23 mouse cellular contexts compared by ENCODE assay signal in the genomic region with DNA sequence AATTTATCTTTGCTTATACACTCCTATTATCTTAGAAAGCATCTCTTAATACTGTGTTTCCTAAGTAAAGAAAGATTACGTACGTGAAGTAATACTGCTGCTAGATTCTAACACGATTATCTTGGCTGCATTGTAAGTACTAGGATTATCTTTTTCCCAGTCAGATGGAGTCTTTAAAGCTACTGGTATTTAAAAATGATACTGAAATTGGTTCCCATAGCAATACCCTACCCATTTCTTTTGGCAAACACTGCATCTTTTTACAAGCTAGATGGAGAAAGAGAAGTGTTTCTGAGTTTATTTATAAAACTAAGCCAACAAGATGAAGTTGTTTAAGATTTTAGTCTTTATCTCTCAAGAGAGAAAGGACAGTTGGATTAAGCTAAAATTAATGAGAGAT.
A peak's percentile ranks its signal among the peaks of the same experiment; 100 is the strongest.
DNase-seq lines count a peak whose midpoint lies in the region; ATAC-seq and TF ChIP-seq lines count a peak whose summit lies in the region.
"Had no signal": no experiment of that assay in that cellular context is flagged by ENCODE, and none has a peak within 500 bp of the region (broad histone marks: within the 10 kb centered on the region; RNA-seq: fewer than 3 reads in every experiment).

No protein-coding gene starts in this region.

- H3K4me2 ChIP-seq in forebrain, postnatal 0 days (ENCODE audit: low read depth), result no peak overlapping the region
- H3K4me2 ChIP-seq in forebrain, embryonic 14.5 days (ENCODE audit: low read length), result no peak overlapping the region
- H3K4me2 ChIP-seq in lung, embryonic 14.5 days, result no peak overlapping the region
- H3K4me2 ChIP-seq: embryonic facial prominence, embryonic 12.5 days; embryonic facial prominence, embryonic 15.5 days; forebrain, embryonic 12.5 days; heart, embryonic 11.5 days; hindbrain, embryonic 12.5 days; hindbrain, embryonic 15.5 days had no signal

- peak; percentile 73; the same call in 1 of the 2 replicates for ATAC-seq in forebrain, postnatal 0 days
- ATAC-seq in forebrain, embryonic 14.5 days, result no peak
- no peak for ATAC-seq in lung, embryonic 14.5 days (ENCODE audit: insufficient read depth)
- ATAC-seq in G1E (ENCODE audit: extremely low read depth, insufficient number of reproducible peaks, low FRiP score, poor library complexity, severe bottlenecking), result peak; percentile 4; the same call in 1 of the 2 replicates
- ATAC-seq: forebrain, embryonic 16.5 days; Patski had no signal

- H3K27me3 ChIP-seq in forebrain, postnatal 0 days (ENCODE audit: insufficient read depth, low read length), result no peaks in the 10 kb centered on the region
- no peaks in the 10 kb centered on the region for H3K27me3 ChIP-seq in forebrain, embryonic 14.5 days (replicated peaks; ENCODE audit: control insufficient read depth, insufficient read depth, low read length)
- no peaks in the 10 kb centered on the region for H3K27me3 ChIP-seq in lung, embryonic 14.5 days (ENCODE audit: insufficient read depth, low read length)
- no peaks in the 10 kb centered on the region for H3K27me3 ChIP-seq in G1E (ENCODE audit: insufficient read depth, low read length)
- H3K27me3 ChIP-seq: embryonic facial prominence, embryonic 12.5 days; embryonic facial prominence, embryonic 15.5 days; forebrain, embryonic 12.5 days; hindbrain, embryonic 12.5 days; hindbrain, embryonic 15.5 days; Patski had no signal

- H3K9ac ChIP-seq in forebrain, postnatal 0 days, result no peak overlapping the region
- no peak overlapping the region for H3K9ac ChIP-seq in forebrain, embryonic 14.5 days (ENCODE audit: low read length)
- no peak overlapping the region for H3K9ac ChIP-seq in lung, embryonic 14.5 days
- H3K9ac ChIP-seq: embryonic facial prominence, embryonic 12.5 days; embryonic facial prominence, embryonic 15.5 days; forebrain, embryonic 12.5 days; hindbrain, embryonic 12.5 days; hindbrain, embryonic 15.5 days had no signal

- no peaks in the 10 kb centered on the region for H3K4me1 ChIP-seq in forebrain, postnatal 0 days (ENCODE audit: insufficient read depth)
- H3K4me1 ChIP-seq in forebrain, embryonic 14.5 days (ENCODE audit: control insufficient read depth, insufficient read depth, low read length), result no peaks in the 10 kb centered on the region
- H3K4me1 ChIP-seq in lung, embryonic 14.5 days (ENCODE audit: insufficient read depth), result no peaks in the 10 kb centered on the region
- peaks cover 3% of the 10 kb centered on the region; the same call in 1 of the 2 replicates for H3K4me1 ChIP-seq in G1E (ENCODE audit: insufficient read depth, low read depth, low read length)
- H3K4me1 ChIP-seq: embryonic facial prominence, embryonic 12.5 days; embryonic facial prominence, embryonic 15.5 days; forebrain, embryonic 12.5 days; hindbrain, embryonic 12.5 days; hindbrain, embryonic 15.5 days had no signal

- no peak for TF ChIP-seq CTCF in forebrain, postnatal 0 days (IDR thresholded peaks at IDR 0.05; ENCODE audit: low read depth)
- TF ChIP-seq CTCF in lung, embryonic 14.5 days (IDR thresholded peaks at IDR 0.05; ENCODE audit: low read depth), result no peak
- TF ChIP-seq CTCF in G1E (IDR thresholded peaks at IDR 0.05; ENCODE audit: low read depth, low read length), result no peak

- peak overlapping the region; percentile 42; the same call in 1 of the 2 replicates for H3K27ac ChIP-seq in forebrain, postnatal 0 days (ENCODE audit: low read depth, low read length)
- no peak overlapping the region for H3K27ac ChIP-seq in forebrain, embryonic 14.5 days (ENCODE audit: low read depth, low read length)
- no peak overlapping the region for H3K27ac ChIP-seq in lung, embryonic 14.5 days (ENCODE audit: low read depth)
- H3K27ac ChIP-seq: embryonic facial prominence, embryonic 12.5 days; embryonic facial prominence, embryonic 15.5 days; forebrain, embryonic 12.5 days; hindbrain, embryonic 12.5 days; hindbrain, embryonic 15.5 days had no signal

- no peaks in the 10 kb centered on the region for H3K9me3 ChIP-seq in forebrain, postnatal 0 days (ENCODE audit: low read length)
- H3K9me3 ChIP-seq in forebrain, embryonic 14.5 days (replicated peaks; ENCODE audit: control insufficient read depth, low read length), result no peaks in the 10 kb centered on the region
- H3K9me3 ChIP-seq in lung, embryonic 14.5 days (ENCODE audit: low read depth, low read length), result no peaks in the 10 kb centered on the region
- H3K9me3 ChIP-seq in G1E (replicated peaks), result no peaks in the 10 kb centered on the region
- H3K9me3 ChIP-seq: embryonic facial prominence, embryonic 12.5 days; embryonic facial prominence, embryonic 15.5 days; forebrain, embryonic 12.5 days; hindbrain, embryonic 12.5 days; hindbrain, embryonic 15.5 days had no signal

- no peak overlapping the region for H3K4me3 ChIP-seq in forebrain, postnatal 0 days (ENCODE audit: low read depth, low read length)
- no peak overlapping the region for H3K4me3 ChIP-seq in forebrain, embryonic 14.5 days (ENCODE audit: low read depth, low read length)
- H3K4me3 ChIP-seq in lung, embryonic 14.5 days (ENCODE audit: low read depth, low read length), result no peak overlapping the region
- H3K4me3 ChIP-seq in G1E (ENCODE audit: low read depth, low read length), result no peak overlapping the region
- H3K4me3 ChIP-seq: embryonic facial prominence, embryonic 12.5 days; embryonic facial prominence, embryonic 15.5 days; forebrain, embryonic 12.5 days; hindbrain, embryonic 12.5 days; hindbrain, embryonic 15.5 days had no signal

- no peak for DNase-seq in forebrain, postnatal 0 days
- no peak for DNase-seq in forebrain, embryonic 14.5 days (ENCODE audit: low spot score)
- peak; percentile 11 for DNase-seq in lung, embryonic 14.5 days
- no peak for DNase-seq in lung, postnatal 4 days
- no peak for DNase-seq in G1E (ENCODE audit: low spot score)
- DNase-seq in telencephalon, adult 2 months (ENCODE audit: low read depth, low spot score), result peak; percentile 42
- DNase-seq in right cerebral cortex, postnatal 36 days (ENCODE audit: low spot score in 2 of 2), result no peak
- DNase-seq: adrenal gland, adult 2 months; adrenal gland, postnatal 14 days; cerebellum, adult 11 months; cerebellum, adult 2 months; cerebellum, adult 9-11 months; cerebellum, postnatal 25 days; gastrocnemius, postnatal 10 days; gastrocnemius, postnatal 36 days had no signal

- WGBS in forebrain, postnatal 0 days, result 52% methylated on average over 3 of the region's 3 CpGs
- WGBS in forebrain, embryonic 14.5 days, result 79% methylated on average over 3 of the region's 3 CpGs
- WGBS in lung, embryonic 14.5 days, result 57% methylated on average over 3 of the region's 3 CpGs

- H3K36me3 ChIP-seq in forebrain, postnatal 0 days (ENCODE audit: insufficient read depth), result no peaks in the 10 kb centered on the region
- no peaks in the 10 kb centered on the region for H3K36me3 ChIP-seq in forebrain, embryonic 14.5 days (ENCODE audit: control insufficient read depth, insufficient read depth, low read length)
- no peaks in the 10 kb centered on the region for H3K36me3 ChIP-seq in lung, embryonic 14.5 days (ENCODE audit: insufficient read depth)
- peaks cover 9% of the 10 kb centered on the region for H3K36me3 ChIP-seq in G1E (replicated peaks)
- H3K36me3 ChIP-seq: embryonic facial prominence, embryonic 12.5 days; forebrain, embryonic 12.5 days; hindbrain, embryonic 12.5 days; hindbrain, embryonic 15.5 days had no signal

Comparison
In these comparisons a context has a peak if more than half of its experiments do, and no peak if none do; other contexts are left out.
1. ATAC-seq: peak in forebrain, postnatal 0 days (single experiment) and G1E (single experiment); none in forebrain, embryonic 14.5 days (single experiment) and lung, embryonic 14.5 days (single experiment).
2. DNase-seq: peak in lung, embryonic 14.5 days (single experiment) and telencephalon, adult 2 months (single experiment); none in forebrain, postnatal 0 days (single experiment), forebrain, embryonic 14.5 days (single experiment), lung, postnatal 4 days (0 of 2), G1E (single experiment) and right cerebral cortex, postnatal 36 days (0 of 2).